Mouse (Mus musculus): ENCODE data around the gene Prph.

Gene Prph

GRCm38 (mm10) chr15:99098493-99098861, 43.5 kb downstream of the Prph start:
- no peak for DNase-seq (ENCODE audit: low read depth, low spot score)

DNA sequence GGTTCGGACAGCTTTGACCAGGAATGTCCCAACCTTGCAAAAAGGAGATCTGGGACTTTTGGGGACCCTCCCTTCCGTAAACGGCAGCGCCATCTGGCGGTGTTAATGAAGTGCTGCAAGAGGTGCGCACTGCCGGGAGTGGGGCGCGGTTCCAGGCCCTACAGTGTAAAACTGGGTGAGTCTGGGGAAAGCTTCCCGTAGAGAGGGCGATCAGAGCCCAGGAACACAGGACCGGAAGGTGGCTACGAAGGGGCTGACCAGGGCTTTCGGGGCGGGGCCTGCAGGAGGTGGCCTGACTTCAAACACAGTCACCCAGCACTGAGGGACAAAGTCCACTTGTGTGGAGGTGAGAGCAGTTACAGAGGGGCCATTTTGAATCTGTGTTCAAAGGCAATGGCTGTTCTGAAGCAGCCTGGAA, 44.2 kb downstream of the Prph start:
- DNase-seq (ENCODE audit: low read depth, low spot score): no peak

DNA sequence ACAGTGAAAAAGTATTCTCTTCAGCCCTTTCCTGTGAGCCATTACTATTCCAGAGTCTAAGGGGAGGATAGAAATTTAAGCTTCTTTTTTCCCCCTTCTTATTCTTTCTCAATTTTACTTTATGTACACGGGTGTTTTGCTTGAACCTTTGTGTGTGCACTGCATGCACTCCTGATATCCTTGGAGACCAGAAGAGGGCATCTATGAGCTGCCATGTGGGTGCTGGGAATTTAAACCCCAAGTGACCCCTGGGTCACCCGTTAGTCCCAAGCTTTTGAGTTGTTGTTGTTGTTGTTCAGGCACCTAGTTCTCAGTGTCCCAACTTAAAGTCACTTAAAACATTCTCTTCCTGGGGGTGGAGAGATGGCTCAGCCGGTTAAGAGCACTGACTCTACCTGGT, 45.0 kb downstream of the Prph start:
- DNase-seq (ENCODE audit: low read depth, low spot score): no peak

DNA sequence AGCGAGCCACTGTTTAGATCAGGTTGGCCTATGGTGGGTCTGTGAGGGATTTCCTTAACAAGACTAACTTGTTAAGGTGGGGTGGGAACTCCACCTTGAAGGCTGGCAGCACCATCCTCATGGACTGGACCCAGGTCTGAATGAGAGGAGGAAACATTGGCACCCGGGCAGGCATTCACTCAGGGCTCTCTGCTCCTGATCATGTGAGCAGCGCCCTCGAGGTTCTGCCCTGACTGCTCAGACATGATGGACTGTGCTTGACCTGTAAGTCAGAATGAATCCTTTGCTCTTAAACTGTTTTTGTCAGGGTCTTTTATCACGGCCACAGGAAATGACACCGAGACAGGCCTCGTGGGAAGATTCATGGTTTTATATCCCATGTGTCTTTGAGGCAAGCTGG, 50.3 kb downstream of the Prph start:
- DNase-seq (ENCODE audit: low read depth, low spot score): no peak

- no peak for DNase-seq (ENCODE audit: low read depth, low spot score)
These were observed 52.9 kb downstream of the Prph start for GRCm38 (mm10) chr15:99107866-99108265.
